Mouse (Mus musculus): ENCODE results near the gene Zfp369.

DNA sequence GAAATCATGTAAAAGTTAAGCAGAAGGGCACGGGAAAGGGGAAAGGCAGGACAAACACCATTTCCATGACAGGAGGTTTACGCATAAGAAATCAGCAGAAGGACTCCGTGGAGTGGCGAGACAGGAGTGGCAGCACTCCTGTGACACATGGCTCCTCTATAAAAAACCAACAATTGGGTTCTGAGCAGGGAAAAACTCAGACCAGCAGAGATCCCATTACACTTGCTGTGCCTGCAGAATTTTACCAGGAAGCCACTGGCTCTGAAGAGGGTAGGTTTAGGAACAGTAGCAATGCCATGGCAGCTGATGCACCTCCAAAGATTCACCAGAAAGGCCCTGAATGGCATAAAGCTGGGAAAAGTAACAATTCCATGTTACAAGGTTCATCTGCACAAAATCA lies 17.7 kb downstream of the Zfp369 start:
- no peak for TF ChIP-seq POLR2A (IDR thresholded peaks at IDR 0.05; ENCODE audit: insufficient read depth, low read depth, low read length)
- no peak for TF ChIP-seq EP300 (IDR thresholded peaks at IDR 0.05; ENCODE audit: insufficient read depth, low read depth, low read length)
- no peak for TF ChIP-seq CTCF (IDR thresholded peaks at IDR 0.05)
